Mouse (Mus musculus): ENCODE data around the gene Sipa1l1. TPM values are rescaled to one million over a fixed set of nuclear protein-coding genes. Genes with fewer than 3 reads are reported as not detected.

Gene Sipa1l1
- polyA plus RNA-seq, 1 experiment from 2014 or later = 11.2 TPM

DNA sequence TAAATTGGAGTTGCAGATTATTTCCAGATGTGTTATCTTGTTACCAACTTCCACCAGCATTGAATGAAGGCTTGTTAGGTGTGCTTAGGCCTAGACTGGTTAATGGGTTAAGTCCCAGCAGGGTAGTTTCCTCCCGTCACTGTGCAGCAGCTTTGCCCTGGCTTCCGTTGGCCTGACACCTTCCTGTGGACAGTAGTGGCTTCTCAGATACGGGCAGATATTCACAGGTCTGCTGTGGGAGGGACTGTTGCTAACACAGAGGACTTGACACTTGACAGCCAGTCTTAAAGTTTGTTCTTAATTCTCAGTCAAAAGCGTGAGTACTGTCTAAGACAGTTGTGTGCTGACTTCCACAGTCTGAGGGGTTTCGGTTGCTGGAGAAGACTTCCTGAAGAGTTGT is 45.8 kb downstream of the Sipa1l1 start:
- Histone ChIP-seq H3K4me1 (ENCODE audit: control insufficient read depth, insufficient read depth, low read length) (no peaks in the 10 kb centered on the region), H3K27ac (ENCODE audit: low read length) (no peak overlapping the region), H3K4me2 (ENCODE audit: low read length) (no peak overlapping the region), H3K4me3 (ENCODE audit: low read depth, low read length) (no peak overlapping the region), H3K9me3 (replicated peaks; ENCODE audit: control insufficient read depth, low read length, poor library complexity, severe bottlenecking) (no peaks in the 10 kb centered on the region; the same call in 1 of the 2 replicates), H3K9ac (ENCODE audit: low read depth, low read length) (no peak overlapping the region), H3K36me3 (ENCODE audit: control insufficient read depth, insufficient read depth, low read length) (0 out of 2 replicates have a peak, but pooled peaks cover 2% of the 10 kb centered on the region), H3K27me3 (ENCODE audit: control insufficient read depth, insufficient read depth, low read depth, low read length) (no peaks in the 10 kb centered on the region)
- no peak for ATAC-seq
- WGBS = 85% methylated on average over 5 of the region's 5 CpGs

GRCm38 (mm10) chr12:82216801-82217553 is 47.9 kb downstream of the Sipa1l1 start:
- no peaks in the 10 kb centered on the region for H3K27me3 ChIP-seq (ENCODE audit: control insufficient read depth, insufficient read depth, low read depth, low read length)
- H3K4me1 ChIP-seq (ENCODE audit: control insufficient read depth, insufficient read depth, low read length) = no peaks in the 10 kb centered on the region
- no peak overlapping the region for H3K27ac ChIP-seq (ENCODE audit: low read length)
- no peak overlapping the region for H3K4me2 ChIP-seq (ENCODE audit: low read length)
- H3K4me3 ChIP-seq (ENCODE audit: low read depth, low read length) = no peak overlapping the region
- no peak overlapping the region for H3K9ac ChIP-seq (ENCODE audit: low read depth, low read length)
- no peak for ATAC-seq
- H3K36me3 ChIP-seq (ENCODE audit: control insufficient read depth, insufficient read depth, low read length) = 0 out of 2 replicates have a peak, but pooled peaks cover 2% of the 10 kb centered on the region
- no peaks in the 10 kb centered on the region; the same call in 1 of the 2 replicates for H3K9me3 ChIP-seq (replicated peaks; ENCODE audit: control insufficient read depth, low read length, poor library complexity, severe bottlenecking)
- WGBS = 86% methylated on average over 6 of the region's 6 CpGs

DNA sequence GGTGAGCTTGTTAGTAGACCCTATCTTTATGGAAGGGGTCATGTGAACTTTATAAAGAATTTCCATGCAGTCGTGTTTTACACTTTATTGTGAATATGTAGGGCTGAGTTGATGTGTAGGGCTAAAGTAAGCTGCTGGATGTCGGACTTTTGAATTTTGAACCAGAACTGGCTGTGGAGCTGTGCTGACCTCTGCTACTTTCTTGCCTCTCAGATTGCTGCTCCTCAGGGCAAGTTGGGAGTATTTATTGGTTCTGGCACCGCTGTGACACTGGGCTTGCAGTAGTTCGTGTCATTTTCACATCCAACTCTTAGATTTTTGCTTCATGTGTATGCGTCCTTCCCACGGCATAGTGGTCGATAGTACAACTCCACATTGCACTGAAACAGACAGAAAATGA is 49.1 kb downstream of the Sipa1l1 start:
- Histone ChIP-seq H3K4me1 (ENCODE audit: control insufficient read depth, insufficient read depth, low read length) (no peaks in the 10 kb centered on the region), H3K4me2 (ENCODE audit: low read length) (no peak overlapping the region), H3K4me3 (ENCODE audit: low read depth, low read length) (no peak overlapping the region), H3K27ac (ENCODE audit: low read length) (no peak overlapping the region), H3K9me3 (replicated peaks; ENCODE audit: control insufficient read depth, low read length, poor library complexity, severe bottlenecking) (no peaks in the 10 kb centered on the region; the same call in 1 of the 2 replicates), H3K27me3 (ENCODE audit: control insufficient read depth, insufficient read depth, low read depth, low read length) (no peaks in the 10 kb centered on the region), H3K9ac (ENCODE audit: low read depth, low read length) (no peak overlapping the region), H3K36me3 (ENCODE audit: control insufficient read depth, insufficient read depth, low read length) (0 out of 2 replicates have a peak, but pooled peaks cover 2% of the 10 kb centered on the region)
- 94% methylated on average over 7 of the region's 7 CpGs for WGBS
- ATAC-seq = no peak

- no peaks in the 10 kb centered on the region for H3K27me3 ChIP-seq (ENCODE audit: control insufficient read depth, insufficient read depth, low read depth, low read length)
- WGBS = 91% methylated on average over 5 of the region's 5 CpGs
- no peaks in the 10 kb centered on the region for H3K9me3 ChIP-seq (replicated peaks; ENCODE audit: control insufficient read depth, low read length, poor library complexity, severe bottlenecking)
- no peaks in the 10 kb centered on the region for H3K36me3 ChIP-seq (ENCODE audit: control insufficient read depth, insufficient read depth, low read length)
- H3K4me2 ChIP-seq (ENCODE audit: low read length) = no peak overlapping the region
- no peaks in the 10 kb centered on the region for H3K4me1 ChIP-seq (ENCODE audit: control insufficient read depth, insufficient read depth, low read length)
- no peak overlapping the region for H3K9ac ChIP-seq (ENCODE audit: low read depth, low read length)
- H3K27ac ChIP-seq (ENCODE audit: low read length) = no peak overlapping the region
- ATAC-seq = no peak
- no peak overlapping the region for H3K4me3 ChIP-seq (ENCODE audit: low read depth, low read length)
These were observed 51.4 kb downstream of the Sipa1l1 start for GRCm38 (mm10) chr12:82220367-82221089.

DNA sequence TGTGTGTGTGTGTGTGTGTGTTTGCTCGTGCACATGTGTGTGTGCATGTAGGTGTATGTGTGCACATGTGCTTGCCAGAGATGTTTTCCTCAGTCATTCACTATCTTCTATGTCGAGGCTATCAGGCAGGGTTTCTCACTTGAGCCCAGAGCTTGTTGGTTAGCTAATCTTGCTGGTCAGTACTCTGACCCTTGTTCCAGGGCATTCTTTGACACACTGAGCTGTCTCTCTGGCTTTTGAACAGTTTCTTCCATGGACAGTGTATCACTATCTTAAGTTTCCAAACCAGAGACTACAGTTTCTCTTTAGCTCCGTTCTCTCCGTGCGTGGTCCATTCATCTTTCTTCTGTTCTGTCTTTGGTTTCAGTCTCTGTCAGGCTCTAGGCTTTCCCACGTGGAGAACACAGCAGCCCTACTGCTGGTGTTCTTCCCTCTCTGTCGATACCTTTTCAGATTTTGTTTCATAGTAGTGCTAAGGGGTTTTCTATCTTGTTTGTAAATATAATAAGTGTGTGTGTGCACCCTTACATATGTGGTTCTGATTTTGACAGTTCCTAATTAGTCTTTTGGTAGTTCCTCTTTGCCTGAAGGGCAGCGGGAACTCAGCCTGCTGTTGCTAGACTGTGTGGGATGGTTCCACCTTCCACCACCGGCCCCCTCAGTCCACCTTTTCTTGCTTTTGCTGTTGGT is 54.2 kb downstream of the Sipa1l1 start:
- H3K9me3 ChIP-seq (replicated peaks; ENCODE audit: control insufficient read depth, low read length, poor library complexity, severe bottlenecking) = no peaks in the 10 kb centered on the region
- no peak overlapping the region for H3K4me2 ChIP-seq (ENCODE audit: low read length)
- H3K4me1 ChIP-seq (ENCODE audit: control insufficient read depth, insufficient read depth, low read length) = no peaks in the 10 kb centered on the region
- H3K27ac ChIP-seq (ENCODE audit: low read length) = no peak overlapping the region
- no peak overlapping the region for H3K4me3 ChIP-seq (ENCODE audit: low read depth, low read length)
- 85% methylated on average over 9 of the region's 9 CpGs for WGBS
- ATAC-seq = no peak
- no peak overlapping the region for H3K9ac ChIP-seq (ENCODE audit: low read depth, low read length)
- no peaks in the 10 kb centered on the region for H3K36me3 ChIP-seq (ENCODE audit: control insufficient read depth, insufficient read depth, low read length)
- H3K27me3 ChIP-seq (ENCODE audit: control insufficient read depth, insufficient read depth, low read depth, low read length) = no peaks in the 10 kb centered on the region

DNA sequence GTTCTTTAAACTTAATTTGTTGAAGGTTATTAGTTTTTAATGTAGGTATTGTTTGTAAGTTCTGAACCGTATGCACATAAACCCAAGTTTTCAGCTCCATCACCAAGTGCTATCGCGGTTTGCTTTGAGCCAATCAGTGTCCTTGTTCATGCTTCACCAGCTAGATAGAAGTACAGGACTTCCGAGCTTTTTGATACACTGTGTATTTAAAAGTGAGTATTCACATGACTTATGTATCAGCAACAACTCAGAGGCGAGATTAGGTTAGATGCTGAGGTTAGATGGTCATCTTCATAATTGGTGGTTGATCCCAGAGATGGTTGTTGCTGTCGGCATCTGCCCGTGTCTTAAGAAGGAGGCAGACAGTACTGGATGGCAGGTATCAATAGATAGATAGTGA is 55.7 kb downstream of the Sipa1l1 start:
- Histone ChIP-seq H3K4me2 (ENCODE audit: low read length) (no peak overlapping the region), H3K4me1 (ENCODE audit: control insufficient read depth, insufficient read depth, low read length) (no peaks in the 10 kb centered on the region), H3K9ac (ENCODE audit: low read depth, low read length) (no peak overlapping the region), H3K4me3 (ENCODE audit: low read depth, low read length) (no peak overlapping the region), H3K9me3 (replicated peaks; ENCODE audit: control insufficient read depth, low read length, poor library complexity, severe bottlenecking) (no peaks in the 10 kb centered on the region), H3K27ac (ENCODE audit: low read length) (no peak overlapping the region), H3K36me3 (ENCODE audit: control insufficient read depth, insufficient read depth, low read length) (no peaks in the 10 kb centered on the region), H3K27me3 (ENCODE audit: control insufficient read depth, insufficient read depth, low read depth, low read length) (no peaks in the 10 kb centered on the region)
- ATAC-seq = no peak
- 93% methylated on average over 7 of the region's 7 CpGs for WGBS

GRCm38 (mm10) chr12:82225278-82225677 is 56.2 kb downstream of the Sipa1l1 start:
- no peak for ATAC-seq
- Histone ChIP-seq H3K4me1 (ENCODE audit: control insufficient read depth, insufficient read depth, low read length) (no peaks in the 10 kb centered on the region), H3K9ac (ENCODE audit: low read depth, low read length) (no peak overlapping the region), H3K4me2 (ENCODE audit: low read length) (no peak overlapping the region), H3K9me3 (replicated peaks; ENCODE audit: control insufficient read depth, low read length, poor library complexity, severe bottlenecking) (no peaks in the 10 kb centered on the region), H3K27me3 (ENCODE audit: control insufficient read depth, insufficient read depth, low read depth, low read length) (no peaks in the 10 kb centered on the region), H3K27ac (ENCODE audit: low read length) (no peak overlapping the region), H3K4me3 (ENCODE audit: low read depth, low read length) (no peak overlapping the region), H3K36me3 (ENCODE audit: control insufficient read depth, insufficient read depth, low read length) (no peaks in the 10 kb centered on the region)
- 97% methylated on average over 2 of the region's 2 CpGs for WGBS

DNA sequence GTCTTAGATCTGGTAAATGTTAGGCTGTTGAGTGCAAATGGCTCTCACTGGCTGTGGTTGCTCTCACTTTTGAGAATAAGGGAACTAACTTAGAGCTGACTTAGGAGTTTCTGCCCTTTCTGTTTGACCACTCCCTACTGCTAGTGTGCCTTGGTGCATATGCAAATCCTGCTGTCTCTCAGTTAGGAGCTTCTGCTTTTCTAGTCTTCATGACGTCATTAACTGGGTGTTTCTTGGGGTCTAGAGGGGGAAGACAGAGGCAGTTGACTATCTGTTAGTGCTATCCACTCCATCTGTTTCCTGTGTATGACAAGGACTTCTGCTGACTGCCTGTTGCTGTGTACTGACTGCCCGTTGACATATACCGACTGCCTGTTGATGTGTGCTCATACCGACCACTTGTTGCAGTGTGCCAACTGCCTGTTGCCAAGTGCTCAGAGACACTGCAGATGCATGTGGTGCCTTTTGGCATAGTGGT is 56.7 kb downstream of the Sipa1l1 start:
- ATAC-seq = no peak
- Histone ChIP-seq H3K27me3 (ENCODE audit: control insufficient read depth, insufficient read depth, low read depth, low read length) (no peaks in the 10 kb centered on the region), H3K4me3 (ENCODE audit: low read depth, low read length) (no peak overlapping the region), H3K4me2 (ENCODE audit: low read length) (no peak overlapping the region), H3K36me3 (ENCODE audit: control insufficient read depth, insufficient read depth, low read length) (no peaks in the 10 kb centered on the region), H3K4me1 (ENCODE audit: control insufficient read depth, insufficient read depth, low read length) (no peaks in the 10 kb centered on the region), H3K9me3 (replicated peaks; ENCODE audit: control insufficient read depth, low read length, poor library complexity, severe bottlenecking) (no peaks in the 10 kb centered on the region), H3K27ac (ENCODE audit: low read length) (no peak overlapping the region), H3K9ac (ENCODE audit: low read depth, low read length) (no peak overlapping the region)
- 49% methylated on average over 4 of the region's 4 CpGs for WGBS

Measured in midbrain, embryonic 16.5 days (tissue).